Mouse (Mus musculus) megakaryocyte, embryonic 14.5 days (primary cell): ENCODE results near the gene Ccdc60.

Source experiments
- FLI1 ChIP-seq: IDR thresholded peaks from 2 replicates; pipeline ENCODE4 v1.6.1; 2012; ENCODE audit warnings: low read length, inconsistent platforms, mixed read lengths
- GATA1 ChIP-seq: IDR thresholded peaks from 3 replicates; pipeline ENCODE4 v1.6.1; 2012; ENCODE audit warnings: mixed read lengths, low read length, inconsistent platforms, borderline replicate concordance

GRCm38 (mm10) chr5:116261944-116262343 lies 26.8 kb downstream of the Ccdc60 start:
- TF ChIP-seq GATA1: no peak
- TF ChIP-seq FLI1: no peak
